Mouse (Mus musculus) embryonic facial prominence, embryonic 12.5 days (tissue): ENCODE measurements at regions not wholly inside any gene's neighbourhood (a gene's known extent, or its start where the extent isn't known, plus 50 kb on each side); places are given as distances from the start of the nearest gene placed in this dataset.

Experiments
- ATAC-seq: fragments of 200-750 bp; cut with Nextera tagmentation; 2 replicates; pipeline ENCODE4 v1.8.0; 2017; ENCODE audit not compliant: insufficient number of reproducible peaks, insufficient read depth, low FRiP score, low TSS enrichment
- H3K27ac ChIP-seq: fragments of 300-500 bp; sonication (generic); 2 replicates; pipeline ENCODE4 v1.5.1; 2016; ENCODE audit warnings: mild to moderate bottlenecking
- H3K27me3 ChIP-seq: fragments of 300-500 bp; sonication (generic); 2 replicates; pipeline ENCODE4 v1.6.1; 2016; ENCODE audit warnings: mild to moderate bottlenecking, moderate library complexity
- H3K36me3 ChIP-seq: fragments of 300-500 bp; sonication (generic); 2 replicates; pipeline ENCODE4 v1.6.1; 2016; ENCODE audit warnings: mild to moderate bottlenecking
- H3K4me1 ChIP-seq: fragments of 300-500 bp; sonication (generic); 2 replicates; pipeline ENCODE4 v1.6.1; 2016
- H3K4me2 ChIP-seq: fragments of 300-500 bp; sonication (generic); replicated peaks from 2 replicates; pipeline ENCODE4 v1.6.1; 2016; ENCODE audit warnings: mild to moderate bottlenecking, moderate library complexity
- H3K4me3 ChIP-seq: fragments of 300-500 bp; sonication (generic); 2 replicates; pipeline ENCODE4 v1.5.1; 2016; ENCODE audit warnings: mild to moderate bottlenecking
- H3K9ac ChIP-seq: fragments of 300-500 bp; sonication (generic); 2 replicates; pipeline ENCODE4 v1.6.1; 2016; ENCODE audit warnings: mild to moderate bottlenecking, moderate library complexity
- H3K9me3 ChIP-seq: fragments of 300-500 bp; sonication (generic); 2 replicates; pipeline ENCODE4 v1.6.1; 2016; ENCODE audit warnings: mild to moderate bottlenecking, moderate library complexity
- WGBS: fragments of 180-500 bp; shearing (Covaris S2); methylation state at CpG from one replicate; pipeline ENCODE4 v1.1.7; 2016; 5-methylcytosine and 5-hydroxymethylcytosine counted together

- WGBS: 83% methylated on average over 8 of the region's 8 CpGs
- H3K27ac ChIP-seq: no peak overlapping the region
- H3K4me3 ChIP-seq: no peak overlapping the region
- H3K4me1 ChIP-seq: peaks cover 11% of the 10 kb centered on the region; the same call in 1 of the 2 replicates
- H3K36me3 ChIP-seq: no peaks in the 10 kb centered on the region
- no peak overlapping the region for H3K4me2 ChIP-seq
- H3K9ac ChIP-seq: no peak overlapping the region
- no peak for ATAC-seq
- no peaks in the 10 kb centered on the region for H3K9me3 ChIP-seq
- H3K27me3 ChIP-seq: no peaks in the 10 kb centered on the region
Observed at GRCm38 (mm10) chr1:90321501-90321900, 117.7 kb downstream of the Ackr3 start.

GRCm38 (mm10) chr1:90327237-90327636 is 123.5 kb downstream of the Ackr3 start:
- Histone ChIP-seq H3K4me2 (no peak overlapping the region), H3K4me3 (no peak overlapping the region), H3K9me3 (no peaks in the 10 kb centered on the region), H3K27ac (no peak overlapping the region), H3K9ac (no peak overlapping the region), H3K27me3 (no peaks in the 10 kb centered on the region), H3K4me1 (peaks cover 5% of the 10 kb centered on the region; the same call in 1 of the 2 replicates), H3K36me3 (no peaks in the 10 kb centered on the region)
- WGBS: 66% methylated on average over 6 of the region's 6 CpGs
- ATAC-seq: no peak

- Histone ChIP-seq H3K4me3 (no peak overlapping the region), H3K4me2 (no peak overlapping the region), H3K27ac (no peak overlapping the region), H3K36me3 (no peaks in the 10 kb centered on the region), H3K9ac (no peak overlapping the region), H3K4me1 (peaks cover 32% of the 10 kb centered on the region), H3K9me3 (no peaks in the 10 kb centered on the region), H3K27me3 (no peaks in the 10 kb centered on the region)
- 94% methylated on average over 4 of the region's 4 CpGs for WGBS
- ATAC-seq: no peak
Observed at GRCm38 (mm10) chr1:90332531-90332930, 128.8 kb downstream of the Ackr3 start.

- H3K4me1 ChIP-seq: peaks cover 44% of the 10 kb centered on the region
- H3K9me3 ChIP-seq: no peaks in the 10 kb centered on the region
- H3K27me3 ChIP-seq: no peaks in the 10 kb centered on the region
- 82% methylated on average over 6 of the region's 6 CpGs for whole genome bisulfite sequencing
- no peak for ATAC-seq
- no peak overlapping the region for H3K9ac ChIP-seq
- H3K27ac ChIP-seq: no peak overlapping the region
- no peak overlapping the region for H3K4me2 ChIP-seq
- H3K36me3 ChIP-seq: no peaks in the 10 kb centered on the region
- no peak overlapping the region for H3K4me3 ChIP-seq
Observed at GRCm38 (mm10) chr1:90333676-90334430, 130.1 kb downstream of the Ackr3 start.

GRCm38 (mm10) chr1:90335001-90335747 is 131.4 kb downstream of the Ackr3 start:
- ATAC-seq: 0 out of 2 replicates have a peak, but pooled peaks have one; percentile 61
- Histone ChIP-seq H3K4me2 (no peak overlapping the region), H3K4me3 (no peak overlapping the region), H3K9ac (no peak overlapping the region), H3K9me3 (no peaks in the 10 kb centered on the region), H3K4me1 (peaks cover 51% of the 10 kb centered on the region), H3K36me3 (no peaks in the 10 kb centered on the region), H3K27me3 (no peaks in the 10 kb centered on the region), H3K27ac (peak overlapping the region; percentile 3; the same call in 1 of the 2 replicates)
- WGBS: 41% methylated on average over 25 of the region's 25 CpGs

GRCm38 (mm10) chr1:90337876-90338316 is 134.1 kb downstream of the Ackr3 start:
- no peaks in the 10 kb centered on the region for H3K9me3 ChIP-seq
- no peaks in the 10 kb centered on the region for H3K36me3 ChIP-seq
- H3K4me1 ChIP-seq: peaks cover 54% of the 10 kb centered on the region
- H3K27me3 ChIP-seq: no peaks in the 10 kb centered on the region
- H3K27ac ChIP-seq: peak overlapping the region; percentile 64; the same call in 1 of the 2 replicates
- H3K9ac ChIP-seq: no peak overlapping the region
- no peak; the same call in 1 of the 2 replicates for ATAC-seq
- no peak overlapping the region for H3K4me2 ChIP-seq
- WGBS: 23% methylated on average over 12 of the region's 12 CpGs
- no peak overlapping the region for H3K4me3 ChIP-seq

- 16% methylated on average over 1 of the region's 1 CpGs for WGBS
- no peak overlapping the region for H3K27ac ChIP-seq
- no peak for ATAC-seq
Observed at GRCm38 (mm10) chr1:90342346-90342745, 138.6 kb downstream of the Ackr3 start.

GRCm38 (mm10) chr1:90343492-90343891 is 139.7 kb downstream of the Ackr3 start:
- ATAC-seq: no peak
- Histone ChIP-seq H3K4me2 (no peak overlapping the region), H3K9me3 (no peaks in the 10 kb centered on the region)

More at GRCm38 (mm10) chr1:90342346-90342745, 138.6 kb downstream of the Ackr3 start:
- Histone ChIP-seq H3K4me1 (peaks cover 27% of the 10 kb centered on the region), H3K27me3 (peaks cover 3% of the 10 kb centered on the region; the same call in 1 of the 2 replicates), H3K36me3 (no peaks in the 10 kb centered on the region), H3K9ac (no peak overlapping the region), H3K4me3 (no peak overlapping the region), H3K4me2 (no peak overlapping the region), H3K9me3 (no peaks in the 10 kb centered on the region)

GRCm38 (mm10) chr1:90347032-90347431 is 143.3 kb downstream of the Ackr3 start:
- Histone ChIP-seq H3K4me2 (no peak overlapping the region), H3K4me1 (peaks cover 17% of the 10 kb centered on the region), H3K27ac (no peak overlapping the region), H3K4me3 (no peak overlapping the region), H3K9me3 (no peaks in the 10 kb centered on the region), H3K36me3 (no peaks in the 10 kb centered on the region), H3K9ac (no peak overlapping the region), H3K27me3 (peaks cover 3% of the 10 kb centered on the region; the same call in 1 of the 2 replicates)
- ATAC-seq: no peak
- 68% methylated on average over 6 of the region's 6 CpGs for WGBS

More at GRCm38 (mm10) chr1:90343492-90343891, 139.7 kb downstream of the Ackr3 start:
- WGBS: 61% methylated on average over 2 of the region's 2 CpGs
- Histone ChIP-seq H3K4me3 (no peak overlapping the region), H3K9ac (no peak overlapping the region), H3K27ac (no peak overlapping the region), H3K4me1 (peaks cover 15% of the 10 kb centered on the region; the same call in 1 of the 2 replicates), H3K36me3 (no peaks in the 10 kb centered on the region), H3K27me3 (peaks cover 3% of the 10 kb centered on the region; the same call in 1 of the 2 replicates)

GRCm38 (mm10) chr1:90349611-90350010 is 145.8 kb downstream of the Ackr3 start:
- Histone ChIP-seq H3K4me2 (no peak overlapping the region), H3K36me3 (no peaks in the 10 kb centered on the region), H3K9ac (no peak overlapping the region), H3K9me3 (no peaks in the 10 kb centered on the region), H3K4me3 (no peak overlapping the region), H3K27ac (no peak overlapping the region), H3K27me3 (peaks cover 3% of the 10 kb centered on the region; the same call in 1 of the 2 replicates), H3K4me1 (peaks cover 24% of the 10 kb centered on the region)
- ATAC-seq: no peak
- WGBS: 20% methylated on average over 6 of the region's 6 CpGs

GRCm38 (mm10) chr1:90353325-90353724 is 149.5 kb downstream of the Ackr3 start:
- peaks cover 28% of the 10 kb centered on the region for H3K4me1 ChIP-seq
- no peak overlapping the region for H3K4me3 ChIP-seq
- ATAC-seq: 0 out of 2 replicates have a peak, but pooled peaks have one; percentile 12
- WGBS: 15% methylated on average over 7 of the region's 7 CpGs
- no peak overlapping the region for H3K4me2 ChIP-seq
- no peak overlapping the region for H3K9ac ChIP-seq
- no peaks in the 10 kb centered on the region for H3K36me3 ChIP-seq
- H3K27me3 ChIP-seq: no peaks in the 10 kb centered on the region
- H3K27ac ChIP-seq: 0 out of 2 replicates have a peak overlapping the region, but pooled peaks have one; percentile 9
- H3K9me3 ChIP-seq: no peaks in the 10 kb centered on the region
